Mouse (Mus musculus) bone marrow, adult 2 months (tissue): Measurements from ENCODE around the gene BC025446.

Source experiments
- CTCF ChIP-seq: fragments of 200-500 bp; IDR thresholded peaks from 2 replicates; pipeline ENCODE4 v1.5.1; 2011; ENCODE audit warnings: low read length, control low read depth; ENCODE audit not compliant: control insufficient read depth, insufficient read depth
- POLR2A ChIP-seq: fragments of 200-500 bp; IDR thresholded peaks from 2 replicates; pipeline ENCODE4 v1.6.1; 2011; ENCODE audit warnings: low read depth, mild to moderate bottlenecking, control low read depth, low read length, borderline replicate concordance; ENCODE audit not compliant: control insufficient read depth

DNA sequence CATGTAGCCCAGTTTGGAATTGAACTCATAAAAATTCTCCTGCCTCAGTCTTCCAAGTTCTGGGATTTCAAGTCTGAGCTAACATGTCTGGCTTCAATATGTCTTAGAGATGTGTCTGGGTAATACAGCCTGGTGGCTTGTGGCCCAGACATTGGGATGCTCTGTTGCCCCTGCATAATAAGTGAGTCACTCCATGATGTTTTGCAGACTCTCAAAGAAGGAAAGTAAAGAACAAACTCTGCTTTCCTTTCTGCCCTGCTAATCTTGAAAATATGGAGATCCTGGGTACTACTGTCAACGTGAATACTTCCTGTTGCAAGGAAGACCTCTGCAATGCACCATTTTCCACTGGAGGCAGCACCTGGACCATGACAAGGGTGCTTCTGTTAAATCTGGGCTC lies 55.2 kb downstream of the BC025446 start:
- TF ChIP-seq CTCF (no peak), POLR2A (no peak)
